Comparison of ENCODE assay signal across 8 mouse cellular contexts in genomic region chr13:48869950-48870770, GRCm38 (mm10). TPM values are rescaled to one million over a fixed set of nuclear protein-coding genes. Genes with fewer than 3 reads are reported as not detected.
DNase-seq lines count a peak whose midpoint lies in the region; ATAC-seq lines count a peak whose summit lies in the region.

No protein-coding gene starts in this region.

- peaks cover 21% of the 10 kb centered on the region for H3K4me1 ChIP-seq in kidney, embryonic 14.5 days (ENCODE audit: control insufficient read depth, insufficient read depth, low read length)
- H3K4me1 ChIP-seq in forebrain, embryonic 10.5 days: peaks cover 55% of the 10 kb centered on the region
- peaks cover 37% of the 10 kb centered on the region for H3K4me1 ChIP-seq in liver, embryonic 11.5 days (replicated peaks; ENCODE audit: control insufficient read depth, insufficient read depth, low read length)

- no peak for DNase-seq in kidney, adult 9 months
- DNase-seq in adrenal gland, adult 2 months: peak; percentile 77
- peak; percentile 51 for DNase-seq in forebrain, embryonic 10.5 days (ENCODE audit: extremely low spot score, low spot score)
- peak; percentile 71 for DNase-seq in liver, embryonic 11.5 days (ENCODE audit: low spot score)
- DNase-seq in neural tube, embryonic 10.5 days (ENCODE audit: extremely low spot score, low spot score): peak; percentile 70
- peak; percentile 66 for DNase-seq in thymus, postnatal 0 days (ENCODE audit: low spot score)

- no peaks in the 10 kb centered on the region for H3K9me3 ChIP-seq in kidney, embryonic 14.5 days (ENCODE audit: control insufficient read depth, low read length)
- H3K9me3 ChIP-seq in forebrain, embryonic 10.5 days: no peaks in the 10 kb centered on the region
- H3K9me3 ChIP-seq in liver, embryonic 11.5 days (ENCODE audit: control insufficient read depth, low read length): no peaks in the 10 kb centered on the region

- H3K4me2 ChIP-seq in kidney, embryonic 14.5 days (replicated peaks; ENCODE audit: low read depth, low read length): peak overlapping the region; percentile 84
- H3K4me2 ChIP-seq in liver, embryonic 11.5 days: peak overlapping the region; percentile 92

- H3K9ac ChIP-seq in kidney, embryonic 14.5 days (ENCODE audit: low read depth, low read length): peak overlapping the region; percentile 99
- H3K9ac ChIP-seq in liver, embryonic 11.5 days (ENCODE audit: low read depth, low read length): peak overlapping the region; percentile 98

- H3K27me3 ChIP-seq in kidney, embryonic 14.5 days (ENCODE audit: control insufficient read depth, insufficient read depth, low read length): no peaks in the 10 kb centered on the region
- H3K27me3 ChIP-seq in forebrain, embryonic 10.5 days (ENCODE audit: poor library complexity, severe bottlenecking): no peaks in the 10 kb centered on the region
- no peaks in the 10 kb centered on the region for H3K27me3 ChIP-seq in liver, embryonic 11.5 days (replicated peaks; ENCODE audit: control insufficient read depth, insufficient read depth, low read length)

- under 1% methylated on average over 81 of the region's 102 CpGs for WGBS in kidney, embryonic 14.5 days
- under 1% methylated on average over 100 of the region's 102 CpGs for WGBS in forebrain, embryonic 10.5 days
- WGBS in liver, embryonic 11.5 days: under 1% methylated on average over 81 of the region's 102 CpGs

- peak overlapping the region; percentile 87 for H3K27ac ChIP-seq in kidney, embryonic 14.5 days (ENCODE audit: low read depth, low read length)
- peak overlapping the region; percentile 99 for H3K27ac ChIP-seq in forebrain, embryonic 10.5 days
- H3K27ac ChIP-seq in liver, embryonic 11.5 days (ENCODE audit: low read depth, low read length): peak overlapping the region; percentile 92

- H3K4me3 ChIP-seq in kidney, embryonic 14.5 days (ENCODE audit: low read length): peak overlapping the region; percentile 94
- peak overlapping the region; percentile 93 for H3K4me3 ChIP-seq in forebrain, embryonic 10.5 days
- peak overlapping the region; percentile 96 for H3K4me3 ChIP-seq in liver, embryonic 11.5 days (ENCODE audit: low read depth, low read length)

- H3K36me3 ChIP-seq in kidney, embryonic 14.5 days (ENCODE audit: control insufficient read depth, insufficient read depth, low read length): no peaks in the 10 kb centered on the region
- peaks cover 4% of the 10 kb centered on the region; the same call in 1 of the 2 replicates for H3K36me3 ChIP-seq in forebrain, embryonic 10.5 days (replicated peaks)
- no peaks in the 10 kb centered on the region for H3K36me3 ChIP-seq in liver, embryonic 11.5 days (ENCODE audit: control insufficient read depth, insufficient read depth, low read length)

- ATAC-seq in kidney, embryonic 14.5 days (ENCODE audit: low FRiP score, low TSS enrichment): peak; percentile 32
- peak; percentile 35 to 49 for ATAC-seq in hematopoietic stem cell, adult 5-6 weeks (replicated peaks in 1 of 2; ENCODE audit: insufficient read depth in 1 of 2, low FRiP score in 2 of 2, low TSS enrichment in 1 of 2, low read depth in 1 of 2, poor library complexity in 2 of 2, severe bottlenecking in 2 of 2)
- ATAC-seq in liver, embryonic 11.5 days (replicated peaks; ENCODE audit: low FRiP score): peak; percentile 42

RNA-seq across cellular contexts. Expression of gene Phf2, which starts 0.8 kb away (rescaled TPM):
- 9.9 and 11.8 TPM in 2 replicates for polyA plus RNA-seq in kidney, embryonic 14.5 days (2014; fragmentation: Nextera tagmentation; extraction: Ambion mirVana)
- total RNA-seq in adrenal gland, adult 2 months (2021): 10 to 100 TPM; 41.2 to 42.9 TPM
- polyA plus RNA-seq in adrenal gland, adult 2 months (2012; rRNA removed): 19.5 and 22.2 TPM in 2 replicates
- 7.7 TPM in 2 replicates for polyA plus RNA-seq in forebrain, embryonic 10.5 days (2016; fragmentation: Nextera tagmentation; extraction: Ambion mirVana)
- 10.6 and 12.8 TPM in 2 replicates for total RNA-seq in hematopoietic stem cell, adult 5-6 weeks (2017)
- 6.2 and 8.3 TPM in 2 replicates for polyA plus RNA-seq in liver, embryonic 11.5 days (2014; fragmentation: Nextera tagmentation; extraction: Ambion mirVana)
- polyA plus RNA-seq in thymus, postnatal 0 days (2015; fragmentation: Nextera tagmentation; extraction: Ambion mirVana): 11.9 and 13.0 TPM in 2 replicates
